Mouse (Mus musculus) lung, adult 2 months (tissue): Measurements from ENCODE around the gene Lin37. TPM values are rescaled to one million over a fixed set of nuclear protein-coding genes. Genes with fewer than 3 reads are reported as not detected.
A peak's percentile ranks its signal among the peaks of the same experiment; 100 is the strongest.

Experiments used
- DNase-seq: peaks from one replicate; pipeline ENCODE4 v3.0.0; 2022
- H3K4me1 ChIP-seq: fragments of 200-500 bp; 2 replicates; pipeline ENCODE4 v1.6.1; 2011; ENCODE audit warnings: low read length; ENCODE audit not compliant: control insufficient read depth, insufficient read depth
- H3K4me3 ChIP-seq: fragments of 200-500 bp; replicated peaks from 2 replicates; pipeline ENCODE3; 2011; ENCODE audit warnings: low read depth, mild to moderate bottlenecking, control low read depth, low read length; ENCODE audit errors: extremely low read depth
- CTCF ChIP-seq: fragments of 200-500 bp; IDR thresholded peaks from 2 replicates; pipeline ENCODE4 v1.5.1; 2011; ENCODE audit warnings: mild to moderate bottlenecking, low read length, control low read depth; ENCODE audit not compliant: insufficient read depth
- POLR2A ChIP-seq: fragments of 200-500 bp; IDR thresholded peaks from 2 replicates; pipeline ENCODE4 v1.6.1; 2011; ENCODE audit warnings: low read depth, mild to moderate bottlenecking, control low read depth, low read length, borderline replicate concordance; ENCODE audit errors: extremely low read depth
- WGBS: fragments of 180-500 bp; shearing (Covaris S2); methylation state at CpG from one replicate; pipeline ENCODE4 v1.1.7; 2018; 5-methylcytosine and 5-hydroxymethylcytosine counted together
- polyA plus RNA-seq: library from polyadenylated mRNA; depleted of rRNA; stranded (reverse); fragments of >200 nt; gene quantifications from 2 replicates; pipeline ENCODE4 v1.2.3, GENCODE M21; 2012

Lin37 gene
- polyA plus RNA-seq, 1 experiment = 29.4 TPM

DNA sequence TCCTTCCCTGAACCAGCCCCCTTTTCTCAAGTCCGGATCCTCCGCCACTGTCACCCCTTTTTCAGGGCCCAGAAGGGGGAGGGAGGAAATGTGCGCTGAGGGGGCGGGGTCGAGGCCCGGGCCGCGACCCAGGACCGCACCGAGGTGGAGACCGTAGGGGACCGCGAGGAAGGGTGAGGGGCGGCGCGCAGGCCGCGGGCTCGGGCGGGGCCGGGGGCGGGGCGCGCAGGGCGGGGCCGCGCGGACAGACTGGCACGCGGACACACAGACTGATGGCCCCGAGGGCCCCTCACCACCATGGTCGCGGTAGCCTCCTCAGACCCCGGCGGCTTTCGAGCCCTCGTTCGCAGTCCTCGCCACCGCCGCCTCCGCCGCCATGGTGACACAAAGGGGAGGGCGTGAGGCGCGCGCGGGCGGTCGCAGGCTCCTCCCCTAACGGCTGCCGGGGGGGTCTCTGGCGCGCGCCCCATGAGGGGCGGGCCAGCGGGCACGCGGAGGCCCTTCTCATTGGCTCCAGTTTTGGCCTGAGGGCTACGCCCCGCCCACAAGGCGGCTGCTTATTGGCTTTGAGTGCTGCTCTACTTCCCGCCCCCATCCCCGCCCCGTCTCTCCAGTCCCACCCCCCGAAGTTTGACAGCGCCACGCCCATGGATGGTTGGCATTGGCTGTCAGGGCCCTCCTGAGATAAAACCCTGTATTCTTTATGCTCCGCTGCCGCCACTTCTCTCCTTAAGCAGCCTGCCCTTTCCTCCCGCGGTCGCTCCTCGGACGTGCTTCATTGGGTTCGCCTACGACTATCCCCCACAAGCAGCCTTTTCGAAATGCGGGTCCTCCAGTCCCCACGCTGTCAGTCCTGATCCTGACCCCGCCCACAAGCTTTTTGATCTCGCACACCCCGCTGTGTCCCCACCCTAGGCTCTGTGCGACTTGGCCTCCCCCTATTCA lies 24.7 kb downstream of the Lin37 start, which contains the start of gene Arhgap33:
Gene Arhgap33, minus strand, starts transcription at position 428 of the 945 bp plus-strand sequence.
- Histone ChIP-seq H3K4me3 (peak within 1 kb of the TSS; percentile 87), H3K4me1 (peaks cover 6% of the 10 kb centered on the region)
- no peak for TF ChIP-seq CTCF
- TF ChIP-seq POLR2A = no peak
- WGBS = 1% methylated on average over 79 of the region's 84 CpGs
- DNase-seq = peak; percentile 93

DNA sequence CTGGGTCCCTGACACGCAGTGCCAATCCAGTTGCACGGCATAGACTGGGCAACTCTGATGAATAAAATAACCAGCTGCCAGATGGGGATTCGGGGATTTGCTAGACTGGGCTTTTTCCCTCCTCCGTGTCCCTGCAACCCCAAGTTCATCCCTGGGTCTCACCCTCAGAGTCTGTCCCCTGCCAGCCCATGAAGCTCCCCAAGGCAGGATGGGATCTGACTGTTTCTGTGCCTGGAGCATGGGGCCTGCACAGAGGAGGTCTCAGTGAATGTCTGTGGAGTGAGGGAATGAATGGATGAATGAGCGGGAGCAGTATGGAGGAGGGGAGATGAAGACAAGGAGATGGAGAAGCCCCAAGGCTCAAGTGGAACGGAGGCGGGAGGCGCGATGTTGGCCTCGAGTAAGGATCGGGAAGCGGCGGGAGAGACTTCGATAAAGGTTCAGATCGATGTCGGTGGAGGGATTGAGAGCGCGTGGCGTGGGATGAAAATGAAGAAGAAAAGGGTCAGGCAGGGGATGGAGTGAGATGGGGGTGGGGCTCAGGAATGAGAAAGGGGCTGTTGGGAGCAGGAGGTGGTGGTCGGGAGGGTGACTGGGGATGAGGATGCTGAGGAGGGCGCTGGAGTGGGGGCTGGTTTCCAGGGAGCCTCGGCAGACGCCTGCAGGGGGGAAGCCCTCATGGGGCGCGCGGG lies 25.6 kb downstream of the Lin37 start:
- 14% methylated on average over 26 of the region's 26 CpGs for WGBS
- peak overlapping the region; percentile 70 for H3K4me3 ChIP-seq
- no peak for DNase-seq
- TF ChIP-seq CTCF = no peak
- TF ChIP-seq POLR2A = no peak
- peaks cover 6% of the 10 kb centered on the region for H3K4me1 ChIP-seq

DNA sequence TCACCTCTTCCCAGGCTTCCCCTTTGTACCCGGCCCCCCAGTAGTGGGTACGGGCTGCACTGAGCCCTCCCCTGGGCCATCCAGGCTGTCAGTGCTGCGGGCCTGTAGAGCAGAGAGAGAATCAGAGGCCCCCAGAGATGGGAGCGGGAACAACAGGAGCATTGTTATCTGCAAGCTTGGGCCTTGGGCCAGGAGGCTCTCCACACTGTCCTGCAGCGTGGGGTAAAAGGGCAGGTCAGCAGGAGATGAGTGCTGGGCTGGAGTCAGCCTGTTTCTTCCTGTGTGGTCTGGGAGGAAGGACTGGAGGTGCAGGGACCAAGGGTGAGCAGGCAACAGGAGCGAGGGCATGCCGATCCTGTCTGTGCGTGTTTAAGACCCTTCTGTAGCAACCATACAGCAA lies 26.7 kb downstream of the Lin37 start:
- TF ChIP-seq CTCF = no peak
- no peak for TF ChIP-seq POLR2A
- Histone ChIP-seq H3K4me1 (peaks cover 6% of the 10 kb centered on the region), H3K4me3 (no peak overlapping the region)
- 47% methylated on average over 8 of the region's 8 CpGs for WGBS
- no peak for DNase-seq

DNA sequence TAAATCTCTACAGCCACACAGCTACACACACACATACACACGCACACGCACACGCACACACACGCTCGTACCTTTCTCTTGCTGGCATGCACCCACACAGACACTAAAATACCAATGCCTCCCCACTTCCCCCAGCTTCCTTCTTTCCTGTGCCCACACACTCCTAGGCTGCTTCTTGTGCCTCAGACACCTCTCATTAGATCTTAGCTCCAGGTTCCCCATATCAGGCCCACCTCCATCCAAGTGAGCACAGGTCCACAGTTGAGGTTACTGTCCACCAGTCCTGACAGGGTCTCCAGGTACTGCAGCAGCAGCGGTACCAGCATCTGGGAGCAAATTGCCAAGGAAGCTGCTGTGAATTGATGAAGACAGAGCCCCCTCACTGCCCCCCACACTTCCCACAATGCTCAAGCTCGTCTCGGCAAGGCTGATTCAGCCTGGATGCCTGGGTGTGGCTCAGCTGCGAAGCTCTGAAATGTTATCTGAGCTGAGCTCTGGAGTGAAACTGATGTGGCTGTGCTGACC lies 28.3 kb downstream of the Lin37 start:
- WGBS = 86% methylated on average over 9 of the region's 9 CpGs
- H3K4me1 ChIP-seq = peaks cover 8% of the 10 kb centered on the region
- TF ChIP-seq CTCF = no peak
- no peak for TF ChIP-seq POLR2A
- no peak overlapping the region for H3K4me3 ChIP-seq
- DNase-seq = no peak

DNA sequence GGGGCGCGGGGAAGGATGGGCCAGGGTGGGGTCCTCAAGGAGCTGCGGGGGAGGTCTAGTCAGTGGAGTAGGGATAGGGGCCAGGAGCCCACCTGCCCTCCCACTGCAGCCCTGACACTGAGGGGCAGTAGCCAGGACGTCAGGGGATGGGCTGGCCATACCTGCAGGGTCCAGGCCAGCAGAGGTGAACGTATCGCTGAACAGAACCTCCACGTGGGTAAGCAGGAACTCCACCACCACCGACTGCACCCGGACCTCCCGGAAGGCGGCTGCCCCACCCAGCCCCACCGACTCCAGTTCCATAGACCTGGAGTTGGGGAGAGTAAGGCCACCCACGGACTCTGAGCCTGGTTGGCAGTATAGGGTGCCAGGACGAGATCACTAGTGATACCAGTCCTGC lies 32.7 kb downstream of the Lin37 start:
- Histone ChIP-seq H3K4me3 (no peak overlapping the region), H3K4me1 (peaks cover 3% of the 10 kb centered on the region; the same call in 1 of the 2 replicates)
- no peak for DNase-seq
- 89% methylated on average over 14 of the region's 14 CpGs for WGBS
- no peak for TF ChIP-seq POLR2A
- TF ChIP-seq CTCF = no peak

DNA sequence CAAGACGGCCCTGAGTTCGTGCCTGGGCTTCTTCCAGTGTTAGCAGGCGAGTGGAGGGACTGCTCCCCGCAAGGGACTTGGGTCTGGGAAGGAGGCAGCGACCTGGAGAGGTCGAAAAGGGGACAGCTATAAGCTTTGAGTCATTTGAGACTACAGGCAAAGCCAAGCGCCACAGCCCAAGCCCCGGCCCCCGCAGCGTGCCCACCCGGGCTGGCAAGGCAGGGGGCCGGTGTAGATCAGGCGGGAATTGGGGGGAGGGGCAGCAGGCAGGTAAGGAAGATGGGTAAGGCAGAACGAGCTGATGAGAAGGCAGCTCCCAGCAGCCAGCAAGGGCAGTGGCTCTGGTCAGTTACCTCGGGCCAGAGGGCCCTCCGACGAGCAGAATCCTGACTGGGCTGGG lies 33.2 kb downstream of the Lin37 start:
- TF ChIP-seq CTCF (no peak), POLR2A (no peak)
- WGBS = 47% methylated on average over 17 of the region's 17 CpGs
- Histone ChIP-seq H3K4me1 (peaks cover 3% of the 10 kb centered on the region; the same call in 1 of the 2 replicates), H3K4me3 (peak overlapping the region; percentile 22)
- DNase-seq = no peak

DNA sequence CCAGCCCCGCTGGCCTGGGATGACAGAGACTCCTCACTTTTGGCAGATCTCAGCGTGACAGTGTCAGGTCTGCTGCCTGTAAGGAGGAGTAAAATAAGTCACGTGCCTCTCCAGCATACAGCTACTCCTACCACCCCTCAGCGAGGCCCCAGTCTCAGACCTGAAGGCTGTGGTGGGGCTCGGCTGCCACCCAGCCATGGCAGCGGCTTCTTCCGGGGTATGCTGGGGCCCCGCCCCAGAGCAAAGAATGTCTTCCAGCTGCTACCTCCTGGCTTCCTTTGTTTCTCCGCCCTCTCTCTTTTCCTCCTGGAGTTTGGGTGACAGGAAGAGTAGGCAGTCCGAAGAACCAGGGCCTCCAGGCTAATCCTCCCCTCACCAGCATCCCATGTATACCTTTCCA lies 33.7 kb downstream of the Lin37 start:
- no peak for TF ChIP-seq CTCF
- 0 out of 2 replicates have a peak, but pooled peaks have one; percentile 3 for TF ChIP-seq POLR2A
- 31% methylated on average over 10 of the region's 10 CpGs for whole genome bisulfite sequencing
- Histone ChIP-seq H3K4me1 (peaks cover 3% of the 10 kb centered on the region; the same call in 1 of the 2 replicates), H3K4me3 (peak overlapping the region; percentile 41)
- DNase-seq = peak; percentile 37

DNA sequence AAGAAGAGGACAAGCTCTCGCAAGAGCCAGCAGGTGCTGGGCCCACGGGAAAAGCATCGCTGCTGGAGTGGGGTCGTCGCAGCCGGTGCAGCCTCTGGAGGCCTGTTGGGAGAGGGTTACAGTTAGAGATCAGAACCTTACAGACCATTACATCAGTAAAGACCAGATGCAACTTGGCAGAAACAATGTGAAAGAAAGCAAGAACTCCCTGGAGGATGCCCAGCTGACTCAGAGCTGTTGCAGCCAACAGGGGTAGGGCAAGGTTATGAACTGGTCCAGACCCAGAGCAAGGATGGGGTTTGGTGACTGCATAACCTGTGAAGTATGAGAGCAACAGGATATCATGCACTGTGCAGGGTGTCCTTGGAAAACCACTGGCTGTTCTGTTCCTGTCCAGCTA lies 35.2 kb downstream of the Lin37 start:
- Histone ChIP-seq H3K4me1 (peaks cover 3% of the 10 kb centered on the region; the same call in 1 of the 2 replicates), H3K4me3 (no peak overlapping the region)
- DNase-seq = no peak
- TF ChIP-seq POLR2A (no peak), CTCF (no peak)
- 75% methylated on average over 6 of the region's 6 CpGs for WGBS

DNA sequence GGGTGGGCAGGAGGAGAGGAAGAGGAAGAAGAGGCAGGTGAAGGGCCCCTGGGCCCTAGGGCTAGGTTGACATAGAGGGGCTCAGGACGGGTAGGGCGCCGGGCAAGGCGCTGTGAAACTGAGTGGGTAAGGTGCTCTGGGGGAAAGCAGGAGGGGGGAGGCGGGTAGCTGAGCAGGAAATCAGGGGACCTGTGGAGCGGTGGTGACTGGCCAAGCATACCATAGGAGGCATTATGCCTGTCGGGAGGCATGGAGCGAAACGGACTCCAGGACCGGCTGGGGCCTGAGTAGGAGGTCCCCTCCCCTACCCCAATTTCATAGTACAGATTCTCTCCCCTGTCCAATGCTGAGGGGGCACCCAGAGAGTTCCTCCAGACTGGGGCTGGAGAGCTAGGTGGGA lies 36.8 kb downstream of the Lin37 start:
- DNase-seq = no peak
- peaks cover 3% of the 10 kb centered on the region; the same call in 1 of the 2 replicates for H3K4me1 ChIP-seq
- H3K4me3 ChIP-seq = no peak overlapping the region
- no peak for TF ChIP-seq POLR2A
- no peak for TF ChIP-seq CTCF
- 92% methylated on average over 10 of the region's 10 CpGs for WGBS
